Mouse (Mus musculus) left cerebral cortex, postnatal 36 days (tissue): ENCODE measurements at regions not wholly inside any gene's neighbourhood (a gene's known extent, or its start where the extent isn't known, plus 50 kb on each side); places are given as distances from the start of the nearest gene placed in this dataset.

Source experiments
- DNase-seq, 2 experiments: peaks; one replicate each; pipeline ENCODE4 v3.0.0; 2021 to 2022; ENCODE audit warnings: low spot score in 2 of 2, mixed read lengths in 1 of 2
- intact Hi-C: fragments of 180-260 bp; cut with DNase I; formaldehyde crosslinking; loops from one replicate; pipeline ENCODE4 v1.15.1; 2025

DNA sequence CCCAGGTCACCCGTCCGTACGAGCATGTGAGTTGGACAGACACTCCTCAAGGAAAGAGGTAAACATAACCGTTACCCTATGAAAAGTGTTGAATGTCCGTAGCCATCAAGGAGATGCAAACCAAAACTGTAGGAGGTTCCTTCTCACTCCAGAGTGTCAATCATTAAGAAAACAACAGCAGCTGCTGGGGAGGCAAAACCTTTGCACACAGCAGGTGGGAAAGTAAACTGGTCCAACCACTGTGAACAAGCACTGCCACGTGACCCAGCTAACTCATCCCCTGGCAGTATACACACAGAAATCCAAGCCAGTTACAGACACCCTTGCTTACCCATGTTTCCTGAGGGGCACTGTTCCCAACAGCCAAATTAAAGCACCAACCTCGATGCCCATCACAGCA lies 54.7 kb upstream of the Irx5 start:
- DNase-seq: no peak

DNA sequence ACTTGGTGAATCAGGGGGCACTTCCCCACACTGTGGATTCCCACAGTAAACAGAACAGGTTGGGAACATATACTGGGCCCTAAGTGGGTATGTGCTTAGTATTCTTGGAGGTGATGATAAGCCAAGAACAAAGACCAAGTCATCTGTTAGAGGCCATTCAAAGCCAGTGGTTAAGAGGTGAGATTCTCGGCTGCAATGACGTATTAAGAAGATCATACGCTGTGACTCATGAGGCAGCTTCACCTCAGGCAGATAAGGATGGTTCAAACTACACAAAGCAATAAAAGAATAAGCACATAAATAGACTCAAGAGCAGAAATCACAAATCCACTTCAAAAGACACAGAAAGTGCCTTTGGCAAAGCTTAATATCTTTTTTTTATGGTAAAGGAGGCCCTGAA lies 56.4 kb upstream of the Irx5 start:
- no peak for DNase-seq
- intact Hi-C loops: no loop called here

More for the DNA sequence above, 54.7 kb upstream of the Irx5 start:
- intact Hi-C loops: no loop called here

DNA sequence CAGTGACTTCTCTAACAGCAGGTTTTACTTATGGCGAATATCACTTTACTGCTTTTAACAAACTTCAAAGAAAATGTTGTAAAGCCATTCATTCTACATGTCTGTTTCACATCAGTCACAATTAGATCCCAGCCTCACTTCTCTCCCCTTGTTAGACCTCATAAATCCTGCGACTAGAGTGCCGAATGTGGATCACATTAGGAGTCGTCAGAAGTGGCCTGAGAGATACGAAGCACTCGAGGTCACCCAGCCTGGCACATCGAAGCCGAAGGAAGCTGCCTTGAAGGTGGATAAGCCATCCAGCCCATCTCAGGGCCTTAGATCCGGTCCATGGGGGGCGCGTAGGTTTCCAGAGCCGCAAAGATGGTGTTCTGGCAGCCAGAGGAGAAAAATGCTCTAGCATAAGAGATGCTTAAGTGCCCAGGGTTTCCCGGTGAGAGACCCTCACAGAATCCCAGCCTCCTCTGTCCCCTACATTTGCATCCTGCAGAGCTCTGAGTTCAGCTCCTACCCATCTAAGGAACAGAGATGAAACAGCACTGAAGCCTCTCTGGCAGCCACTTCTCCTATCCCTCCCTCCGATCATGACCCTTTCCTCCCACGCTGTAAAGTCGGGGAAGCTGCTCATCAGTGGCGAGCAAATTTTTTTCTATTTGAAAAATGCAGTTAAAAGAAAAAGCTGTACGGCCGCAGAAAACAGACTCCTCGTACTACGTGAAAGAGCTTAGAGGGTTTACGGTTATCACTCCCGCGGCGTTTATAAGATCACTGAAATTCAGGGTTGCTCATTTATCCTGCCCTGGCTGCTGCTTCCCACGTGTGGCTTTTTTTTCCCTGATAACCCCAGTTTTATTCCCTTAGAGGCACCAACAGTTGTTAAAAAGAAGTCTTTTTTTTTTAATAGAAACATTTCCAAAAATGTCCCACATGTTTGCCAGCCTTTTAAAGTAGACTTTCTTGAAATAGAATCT lies 70.3 kb upstream of the Irx5 start:
- DNase-seq: no peak
- intact Hi-C loops: no loop called here

DNA sequence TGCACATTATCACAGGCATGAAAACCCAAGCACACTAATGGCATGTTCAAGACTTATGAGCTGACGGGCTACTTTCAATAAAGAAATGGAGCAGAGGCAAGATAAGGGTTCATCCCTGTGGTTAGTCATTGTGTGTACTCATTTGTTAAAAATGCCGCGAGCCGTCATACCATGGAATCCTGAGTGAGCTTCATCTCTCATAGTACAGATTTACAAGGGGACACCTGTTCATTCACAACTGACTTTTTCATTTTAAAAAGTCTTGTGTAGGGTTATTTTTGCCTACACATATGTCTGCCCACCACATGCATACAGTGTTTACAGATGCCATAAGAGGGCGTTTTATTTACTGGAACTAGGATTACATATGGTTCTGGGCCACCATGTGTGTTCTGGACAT lies 81.7 kb upstream of the Irx5 start:
- DNase-seq: no peak
- intact Hi-C loops: no loop called here

DNA sequence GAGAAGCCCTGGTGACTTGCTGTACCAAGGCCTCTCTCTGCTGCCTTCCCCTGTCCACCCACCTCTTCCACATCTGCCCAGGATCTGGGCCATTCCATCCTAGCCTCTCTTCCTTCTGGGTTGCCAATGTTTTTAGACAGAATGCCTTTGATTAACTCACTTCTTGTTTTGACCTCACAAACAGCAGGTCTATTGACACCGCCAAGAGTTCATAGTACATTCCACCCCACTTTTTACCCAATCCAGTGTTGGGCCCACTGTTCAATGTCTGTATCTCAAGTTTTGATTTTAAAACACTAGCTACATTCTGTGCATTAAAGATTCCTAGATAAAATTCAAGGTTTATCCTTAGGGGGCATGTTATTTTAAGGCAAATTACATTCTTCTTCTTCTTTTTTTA lies 84.7 kb upstream of the Irx5 start:
- no peak for DNase-seq
- intact Hi-C loops: no loop called here

DNA sequence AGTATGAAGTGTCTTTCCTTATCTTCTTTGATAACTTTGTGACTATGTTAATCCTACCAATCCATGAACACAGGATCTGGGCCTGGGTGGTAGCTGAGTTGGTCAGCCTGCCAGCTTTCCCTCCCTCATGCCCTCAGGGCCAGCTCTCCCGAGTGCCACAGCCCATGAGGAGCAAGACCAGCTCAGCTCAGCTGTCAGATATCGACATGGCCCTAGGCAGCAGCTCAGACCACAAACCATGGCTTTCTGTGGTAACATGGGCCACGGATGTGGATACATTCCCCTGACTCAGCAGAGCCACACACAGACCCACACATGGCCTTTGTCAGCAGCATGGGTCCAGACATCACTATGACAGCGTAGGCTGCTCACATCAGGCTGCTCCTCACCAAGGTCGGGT lies 85.4 kb upstream of the Irx5 start:
- DNase-seq: no peak
- intact Hi-C loops: no loop called here

DNA sequence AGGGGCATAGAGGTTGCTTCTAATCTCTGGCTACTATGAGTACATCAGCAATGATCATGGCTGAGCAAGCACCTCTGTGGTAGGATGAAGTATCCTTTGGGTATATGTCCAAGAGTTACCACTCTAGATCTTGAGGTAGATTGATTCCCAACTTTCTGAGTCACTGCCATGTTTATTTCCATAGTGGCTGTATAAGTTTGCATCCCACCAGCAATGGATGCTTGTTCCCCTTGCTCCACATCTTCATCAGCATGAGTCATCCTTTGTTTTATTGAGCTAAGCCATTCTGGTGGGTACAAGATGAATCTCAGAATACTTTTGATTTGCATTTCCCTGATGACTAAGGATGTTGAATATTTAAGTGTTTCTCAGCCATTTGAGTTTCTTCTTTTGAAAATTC lies 86.8 kb upstream of the Irx5 start:
- intact Hi-C loops: no loop called here

DNA sequence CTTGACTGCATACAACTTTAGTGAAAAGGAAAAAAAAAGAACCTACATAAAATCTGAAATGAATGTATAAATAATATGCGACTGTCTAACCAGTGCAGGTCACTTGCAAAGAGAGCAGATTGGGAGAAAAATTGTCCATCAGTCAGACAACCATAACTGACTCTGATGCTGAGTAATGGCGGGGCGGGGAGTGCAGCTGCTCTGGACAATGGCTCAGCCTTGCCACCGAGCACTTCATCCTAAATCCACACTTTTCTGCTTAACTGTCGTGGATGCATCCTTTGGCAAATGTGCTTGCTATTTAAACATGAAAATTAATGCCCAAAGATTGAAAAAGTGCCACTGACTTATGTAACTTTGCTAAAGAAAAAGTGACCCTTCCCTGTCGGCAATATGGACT lies 90.0 kb upstream of the Irx5 start:
- no peak for DNase-seq
- intact Hi-C loops: no loop called here

More for the DNA sequence above, 86.8 kb upstream of the Irx5 start:
- no peak for DNase-seq

DNA sequence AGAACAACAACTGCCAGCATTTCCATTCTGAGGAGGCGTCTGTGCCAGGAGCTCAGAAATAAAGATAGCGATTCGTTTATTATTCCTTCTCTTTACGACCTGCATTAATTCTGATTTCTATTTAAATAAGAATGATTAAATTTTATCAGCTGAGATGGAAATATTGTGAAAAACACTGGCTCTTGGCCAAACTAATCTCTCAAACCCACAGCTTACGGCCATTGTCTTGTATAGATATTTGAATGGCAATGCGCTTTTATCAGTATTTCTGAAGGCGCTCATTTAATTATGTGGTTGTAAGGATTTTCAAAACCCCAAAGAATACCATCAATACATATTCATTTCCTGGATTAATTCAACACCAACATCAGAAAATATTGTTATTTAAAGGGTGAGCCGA lies 97.4 kb upstream of the Irx5 start:
- intact Hi-C loops: no loop called here
- no peak for DNase-seq

DNA sequence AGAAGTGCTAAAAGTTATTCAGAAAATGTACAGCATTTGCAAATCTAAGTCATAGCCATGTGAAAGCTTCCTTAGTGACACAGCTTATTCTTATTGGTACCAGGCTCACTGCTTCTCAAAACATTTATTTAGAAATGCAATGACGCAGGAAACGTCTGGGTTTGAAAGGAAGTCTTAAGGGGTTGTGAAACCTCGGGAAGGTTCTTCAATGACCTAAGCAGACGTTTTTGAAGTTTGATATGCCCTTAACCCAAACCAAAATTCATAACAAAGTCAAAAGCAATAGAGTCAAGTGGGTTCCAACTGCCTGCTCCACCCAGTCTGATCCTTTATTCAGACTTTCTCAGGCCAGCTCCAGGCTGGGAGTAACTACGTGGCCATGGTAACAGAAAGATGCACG lies 99.2 kb upstream of the Irx5 start:
- no peak for DNase-seq
- intact Hi-C loops: no loop called here

DNA sequence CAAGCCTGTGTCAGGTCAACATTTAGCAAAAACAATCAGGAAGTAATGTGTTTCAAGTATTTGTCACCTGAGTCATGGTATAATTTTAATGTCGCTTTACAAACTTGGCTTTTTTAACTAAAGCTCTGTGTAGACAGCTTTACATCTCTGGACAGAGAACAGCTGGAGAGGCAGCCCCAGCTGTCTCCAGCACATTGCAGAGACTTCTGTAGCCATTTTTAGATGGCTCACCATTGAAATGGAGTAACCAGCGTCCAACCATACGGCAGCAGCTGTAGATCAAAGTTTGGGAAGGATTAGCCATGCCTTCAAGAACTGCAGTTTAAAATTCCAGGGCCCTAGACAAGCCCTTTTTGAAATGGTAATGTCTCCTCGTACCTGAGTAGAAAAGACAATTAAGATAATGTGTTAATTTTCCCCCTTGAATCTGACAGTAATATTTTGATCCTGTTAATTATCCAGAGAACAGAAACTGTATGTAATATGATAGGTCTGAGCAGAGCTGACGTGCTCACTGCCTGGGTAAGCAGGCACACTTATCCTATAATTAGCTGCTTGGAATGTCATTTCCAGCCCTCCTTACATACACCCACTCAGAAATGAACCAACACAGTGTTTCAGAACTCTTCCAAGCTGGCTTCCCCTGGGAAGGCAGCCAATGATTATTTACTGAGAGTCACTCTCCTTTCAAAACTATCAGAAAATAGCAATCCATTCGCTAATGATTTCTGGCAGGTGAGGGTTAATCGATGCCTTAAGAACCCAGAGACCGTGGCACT lies 104.6 kb upstream of the Irx5 start:
- intact Hi-C loops: no loop called here
- DNase-seq: peak; percentile 14 to 21

DNA sequence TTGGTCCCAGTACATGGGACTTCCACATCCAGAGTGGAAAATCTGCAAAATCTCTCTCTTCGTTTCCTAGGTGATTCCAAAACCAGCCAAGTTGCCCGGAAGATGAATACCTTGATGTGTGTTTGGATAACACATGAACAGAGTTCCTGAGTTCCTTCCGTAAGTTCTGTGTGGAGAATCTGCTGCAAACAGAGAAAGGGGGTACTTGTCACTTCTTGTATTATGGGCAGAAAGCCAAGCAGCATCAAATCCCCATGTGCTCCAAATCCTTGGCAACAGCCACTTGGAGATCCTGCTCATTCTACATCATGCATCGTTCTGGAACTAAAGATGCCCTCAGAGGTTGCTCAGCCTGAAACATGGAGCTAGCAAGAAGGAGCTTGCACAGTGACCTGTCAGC lies 111.1 kb upstream of the Irx5 start:
- DNase-seq: no peak
- intact Hi-C loops: no loop called here

DNA sequence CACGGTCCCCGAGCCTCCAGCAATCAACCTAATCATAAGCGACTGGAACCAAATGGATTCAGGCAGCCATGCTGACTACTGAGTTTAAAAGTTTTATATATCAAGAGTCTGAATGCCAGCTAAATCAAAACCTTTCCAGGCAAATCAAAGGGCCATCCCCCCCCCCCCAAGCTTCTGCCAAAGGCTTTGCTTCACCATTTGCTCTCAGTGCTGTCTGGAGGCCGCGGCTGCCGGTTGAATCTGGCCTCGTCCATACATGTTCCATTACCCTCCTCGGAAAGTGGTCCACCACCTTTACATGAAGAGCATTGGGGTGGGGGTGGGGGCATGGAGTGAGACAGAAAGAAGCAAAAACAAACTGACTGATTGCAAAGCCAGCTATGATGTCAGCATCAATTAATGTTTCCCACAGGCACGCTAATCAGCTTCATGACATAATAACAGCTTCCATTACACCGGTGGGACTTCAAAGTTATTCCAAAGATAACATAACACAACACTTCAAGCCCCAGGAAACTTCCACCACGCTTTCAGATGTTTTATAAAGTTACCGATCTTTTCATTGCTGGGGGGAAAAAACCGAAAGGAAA lies 116.6 kb upstream of the Irx5 start:
- intact Hi-C loops: no loop called here
- no peak for DNase-seq

DNA sequence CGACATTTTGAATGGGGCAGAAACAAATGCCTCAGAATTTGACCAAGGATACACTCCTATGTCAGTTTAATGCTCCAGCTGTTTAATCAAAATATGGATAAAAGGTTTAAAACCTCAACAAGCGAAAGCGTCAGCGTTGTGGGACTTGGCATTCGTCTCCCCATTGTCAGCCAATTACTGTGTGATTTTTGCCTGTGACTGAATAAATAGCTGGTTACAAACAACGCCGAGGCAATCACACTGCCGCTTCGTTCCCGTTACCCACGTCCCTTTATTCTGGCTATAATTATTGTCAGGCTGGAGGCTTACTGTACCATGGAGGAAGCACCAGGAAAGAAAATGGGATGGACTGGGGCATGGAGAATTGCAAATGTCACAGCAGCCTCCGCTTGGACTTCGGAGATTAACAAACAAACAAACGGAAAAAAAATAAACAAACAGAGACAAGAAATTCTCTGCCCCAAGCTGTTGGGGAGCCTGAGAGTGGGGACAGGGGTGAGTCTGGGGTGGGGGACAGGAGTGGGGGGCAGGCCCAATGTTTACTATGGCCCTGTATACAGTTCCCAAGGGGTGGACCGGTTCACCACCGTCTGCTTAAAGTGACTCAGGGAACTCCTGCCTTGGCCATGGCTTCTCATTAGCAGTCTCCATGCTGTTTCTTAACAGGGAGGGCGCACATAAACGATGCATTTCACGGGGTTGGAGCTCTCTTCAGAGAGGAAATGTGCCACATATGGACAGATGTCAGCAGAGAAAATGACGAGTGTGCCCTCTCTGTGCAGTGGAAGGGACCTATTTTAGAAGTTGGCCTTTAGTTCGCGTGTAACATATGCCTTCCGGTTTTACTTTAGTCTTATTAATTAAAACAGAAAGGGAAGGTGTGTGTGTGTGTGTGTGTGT lies 125.8 kb upstream of the Irx5 start:
- intact Hi-C loops: no loop called here
- no peak for DNase-seq

DNA sequence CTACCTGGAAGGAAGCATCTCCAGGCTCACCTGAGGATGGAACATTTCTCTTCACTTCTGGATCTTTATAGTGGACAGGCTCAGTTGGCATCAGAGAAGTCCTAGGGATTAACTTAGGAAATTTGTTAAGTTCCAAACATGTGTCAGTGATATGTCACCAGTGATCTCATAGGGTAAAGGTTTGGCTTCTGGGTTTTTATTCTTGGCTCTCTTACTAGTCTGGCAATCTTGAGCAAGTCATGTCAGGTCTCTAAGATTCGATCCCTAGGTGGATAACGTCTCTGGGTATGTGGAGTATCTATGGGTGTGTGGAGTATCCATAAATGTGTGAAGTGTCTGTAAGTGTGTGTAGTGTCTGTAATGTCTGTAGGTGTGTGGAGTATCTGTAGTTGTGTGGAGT lies 127.9 kb upstream of the Irx5 start:
- intact Hi-C loops: no loop called here

DNA sequence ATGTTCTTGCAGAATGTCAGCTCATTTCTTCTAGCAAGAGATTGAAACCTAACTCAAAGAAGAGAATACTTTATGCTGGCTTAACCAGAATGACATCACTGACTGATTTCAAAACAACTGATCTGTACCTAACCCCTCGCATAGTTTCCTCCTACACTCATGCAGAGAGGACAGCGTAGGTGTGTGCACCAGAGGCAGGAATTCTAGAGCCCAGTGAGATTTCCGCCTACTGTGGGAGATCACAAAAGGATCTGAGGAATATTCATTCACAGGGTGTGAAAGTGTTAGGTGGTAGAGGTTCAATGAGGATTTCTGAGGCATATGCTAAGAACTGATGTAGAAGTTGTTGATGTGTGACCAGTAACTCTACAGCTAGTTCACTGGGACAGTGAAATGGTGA lies 132.5 kb upstream of the Irx5 start:
- DNase-seq: no peak
- intact Hi-C loops: no loop called here

More for the DNA sequence above, 127.9 kb upstream of the Irx5 start:
- DNase-seq: no peak

DNA sequence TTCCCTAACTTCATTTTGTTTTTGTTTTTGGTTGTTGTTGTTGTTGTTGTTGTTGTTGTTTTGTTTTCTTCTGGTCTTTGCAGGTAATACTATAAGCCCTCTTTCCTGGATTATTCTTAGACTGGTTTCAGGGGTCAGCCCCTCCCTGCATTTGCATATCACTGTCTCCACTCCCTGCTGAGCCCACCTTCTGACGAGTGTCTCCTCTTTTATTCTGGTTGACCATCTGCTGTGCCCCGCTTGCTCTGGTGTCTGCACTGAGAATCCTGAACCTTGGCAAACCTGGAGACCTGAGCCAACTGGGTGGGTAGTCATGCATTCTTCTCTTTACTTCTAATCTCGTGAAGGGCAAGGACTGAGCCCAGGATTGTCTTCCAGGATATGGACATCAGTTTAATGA lies 134.4 kb upstream of the Irx5 start:
- intact Hi-C loops: no loop called here
- no peak for DNase-seq

DNA sequence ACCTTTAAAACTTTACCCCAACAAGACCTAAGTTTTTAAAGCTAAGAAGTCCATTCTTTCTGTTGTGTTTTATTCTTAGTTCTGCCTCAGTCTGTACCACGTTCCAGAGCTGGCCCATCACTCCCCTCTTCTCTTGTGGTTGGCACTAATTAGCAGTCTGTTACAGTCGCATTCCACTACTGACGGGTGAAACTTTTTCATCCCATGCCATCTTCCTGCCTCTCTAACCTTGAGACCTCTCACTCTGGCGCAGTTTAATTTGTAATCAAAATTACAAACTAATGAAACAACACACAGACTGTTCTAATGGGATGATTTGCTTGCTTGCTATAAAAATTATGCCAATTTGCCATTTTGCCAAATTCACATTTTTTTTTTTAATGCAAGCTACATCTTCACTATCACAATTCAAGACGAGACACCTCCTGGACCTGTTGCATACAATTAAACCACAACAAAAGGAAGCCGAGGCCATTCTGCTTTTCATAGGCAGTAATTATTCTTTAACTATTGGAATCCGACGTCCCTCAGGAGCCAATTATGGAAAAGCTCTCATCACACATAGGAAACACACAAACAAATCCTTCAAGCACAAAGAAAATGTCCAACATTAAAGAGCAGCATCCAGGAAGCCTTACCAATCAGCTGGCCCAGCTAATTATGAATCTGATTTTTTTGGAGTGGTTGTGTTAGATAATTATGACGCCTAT lies 138.1 kb upstream of the Irx5 start:
- DNase-seq: no peak
- intact Hi-C loops: no loop called here

DNA sequence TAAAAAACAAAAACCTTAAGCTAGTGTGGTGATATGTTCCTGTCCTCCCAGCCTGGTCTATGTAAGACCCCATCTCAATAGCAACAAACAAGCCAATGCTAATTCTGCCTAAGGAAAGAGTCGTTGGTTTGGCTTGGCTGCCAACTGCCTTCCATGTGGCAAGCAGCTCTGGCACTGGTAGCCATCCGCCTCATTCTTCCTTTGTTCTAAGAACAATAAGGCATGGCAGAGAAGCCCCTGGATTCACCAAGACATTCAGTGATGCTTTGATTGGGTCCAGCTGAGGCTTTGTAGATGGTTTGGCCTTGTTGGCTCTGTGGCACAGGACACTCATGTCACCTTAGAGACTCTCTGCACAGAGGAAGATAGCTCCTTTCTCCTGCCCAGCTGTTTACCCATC lies 139.9 kb upstream of the Irx5 start:
- intact Hi-C loops: no loop called here

More for the DNA sequence above, 139.9 kb upstream of the Irx5 start:
- no peak for DNase-seq
